Mouse (Mus musculus) cortical plate, adult 2 months (tissue): ENCODE data around the gene Gm37240.

Source experiments
- CTCF ChIP-seq: fragments of 200-500 bp; IDR thresholded peaks from 2 replicates; pipeline ENCODE4 v1.5.1; 2011; ENCODE audit warnings: mild to moderate bottlenecking, control low read depth, low read length; ENCODE audit not compliant: insufficient read depth; ENCODE audit errors: extremely low read depth
- POLR2A ChIP-seq: fragments of 200-500 bp; IDR thresholded peaks from 2 replicates; pipeline ENCODE4 v1.6.1; 2011; ENCODE audit warnings: mild to moderate bottlenecking, low read length, control low read depth; ENCODE audit not compliant: insufficient read depth; ENCODE audit errors: extremely low read depth

GRCm38 (mm10) chr3:85160816-85161215 lies 726.5 kb downstream of the Gm37240 start:
- TF ChIP-seq CTCF (no peak), POLR2A (no peak)
